Mouse (Mus musculus) ovary, postnatal 14 days (tissue): ENCODE data around the gene Pan3.
A peak's percentile ranks its signal among the peaks of the same experiment; 100 is the strongest.

Source experiments
- DNase-seq: peaks from one replicate; pipeline ENCODE4 v3.0.0; 2022; ENCODE audit warnings: low spot score

Gene Pan3

GRCm38 (mm10) chr5:147430936-147431839 is 1.2 kb downstream of the Pan3 start:
- DNase-seq: peak; percentile 34

- DNase-seq: no peak
Observed at GRCm38 (mm10) chr5:147432927-147433326, 3.0 kb downstream of the Pan3 start.

- DNase-seq: peak; percentile 22
Observed at GRCm38 (mm10) chr5:147435224-147435623, 5.3 kb downstream of the Pan3 start.

GRCm38 (mm10) chr5:147435751-147436150 is 5.8 kb downstream of the Pan3 start:
- no peak for DNase-seq

GRCm38 (mm10) chr5:147436491-147436890 is 6.5 kb downstream of the Pan3 start:
- DNase-seq: no peak

- no peak for DNase-seq
Observed at GRCm38 (mm10) chr5:147440996-147441507, 11.1 kb downstream of the Pan3 start.

GRCm38 (mm10) chr5:147441979-147442378 is 12.0 kb downstream of the Pan3 start:
- no peak for DNase-seq

- no peak for DNase-seq
Observed at GRCm38 (mm10) chr5:147442741-147443140, 12.8 kb downstream of the Pan3 start.

GRCm38 (mm10) chr5:147444298-147444697 is 14.3 kb downstream of the Pan3 start:
- no peak for DNase-seq

- DNase-seq: no peak
Observed at GRCm38 (mm10) chr5:147444757-147445156, 14.8 kb downstream of the Pan3 start.

- no peak for DNase-seq
Observed at GRCm38 (mm10) chr5:147445252-147445651, 15.3 kb downstream of the Pan3 start.

GRCm38 (mm10) chr5:147448526-147448925 is 18.6 kb downstream of the Pan3 start:
- DNase-seq: no peak

- no peak for DNase-seq
Observed at GRCm38 (mm10) chr5:147448933-147449332, 19.0 kb downstream of the Pan3 start.

- no peak for DNase-seq
Observed at GRCm38 (mm10) chr5:147456491-147456890, 26.5 kb downstream of the Pan3 start.

- DNase-seq: no peak
Observed at GRCm38 (mm10) chr5:147459821-147460567, 30.0 kb downstream of the Pan3 start.

- no peak for DNase-seq
Observed at GRCm38 (mm10) chr5:147463251-147463650, 33.3 kb downstream of the Pan3 start.

- no peak for DNase-seq
Observed at GRCm38 (mm10) chr5:147466361-147466760, 36.4 kb downstream of the Pan3 start.

GRCm38 (mm10) chr5:147471163-147471562 is 41.2 kb downstream of the Pan3 start:
- DNase-seq: no peak

GRCm38 (mm10) chr5:147473071-147473470 is 43.1 kb downstream of the Pan3 start:
- no peak for DNase-seq

- DNase-seq: no peak
Observed at GRCm38 (mm10) chr5:147473856-147474255, 43.9 kb downstream of the Pan3 start.

- no peak for DNase-seq
Observed at GRCm38 (mm10) chr5:147476109-147476508, 46.1 kb downstream of the Pan3 start.

- DNase-seq: no peak
Observed at GRCm38 (mm10) chr5:147477106-147477505, 47.1 kb downstream of the Pan3 start.

GRCm38 (mm10) chr5:147479341-147479740 is 49.4 kb downstream of the Pan3 start:
- no peak for DNase-seq
